In genomic region chr15:84763423-84763812, GRCm38 (mm10) we compare ENCODE assay signal across 20 mouse cellular contexts. TPM values are rescaled to one million over a fixed set of nuclear protein-coding genes. Genes with fewer than 3 reads are reported as not detected.
DNase-seq lines count a peak whose midpoint lies in the region; ATAC-seq and TF ChIP-seq lines count a peak whose summit lies in the region.
"Had no signal": no experiment of that assay in that cellular context is flagged by ENCODE, and none has a peak within 500 bp of the region (broad histone marks: within the 10 kb centered on the region; RNA-seq: fewer than 3 reads in every experiment).

No protein-coding gene starts in this region.

- H3K4me1 ChIP-seq in kidney, embryonic 16.5 days (ENCODE audit: insufficient read depth, low read length): peaks cover 16% of the 10 kb centered on the region; the same call in 1 of the 2 replicates
- no peaks in the 10 kb centered on the region for H3K4me1 ChIP-seq in kidney, adult 2 months (ENCODE audit: control insufficient read depth, insufficient read depth, low read length)
- H3K4me1 ChIP-seq in CH12.LX (ENCODE audit: control insufficient read depth in 1 of 2, insufficient read depth in 2 of 2): peaks cover 8 to 16% of the 10 kb centered on the region in 2 experiments
- no peaks in the 10 kb centered on the region; the same call in 1 of the 2 replicates for H3K4me1 ChIP-seq in cortical plate, adult 2 months (ENCODE audit: control insufficient read depth, insufficient read depth, low read length)
- H3K4me1 ChIP-seq in midbrain, postnatal 0 days (ENCODE audit: insufficient read depth, low read length): no peaks in the 10 kb centered on the region
- H3K4me1 ChIP-seq in forebrain, embryonic 10.5 days: peaks cover 21% of the 10 kb centered on the region
- H3K4me1 ChIP-seq: heart, embryonic 13.5 days had no signal

- in situ Hi-C loops in CH12.LX (cut with MboI; ENCODE audit: low pct_ligation_motif_present, low pct_unique_long_range_greater_than_20kb, low sequenced_read_pairs): no loop called here

- no peak for DNase-seq in kidney, adult 2 months
- peak; percentile 11 for DNase-seq in CH12.LX (ENCODE audit: extremely low read depth)
- peak; percentile 40 for DNase-seq in midbrain, postnatal 0 days (ENCODE audit: low spot score)
- DNase-seq in cerebellum, postnatal 36 days: no peak
- no peak for DNase-seq in forebrain, embryonic 10.5 days (ENCODE audit: extremely low spot score, low spot score)
- DNase-seq: adrenal gland, adult 2 months; cerebellum, adult 2 months; kidney, adult 11 months; layer of hippocampus, adult 9-11 months; lung, adult 2 months; lung, postnatal 4 days; right cerebral cortex, postnatal 25 days had no signal

- TF ChIP-seq POLR2A in kidney, adult 2 months (IDR thresholded peaks at IDR 0.05; ENCODE audit: low read depth, low read length): no peak
- no peak for TF ChIP-seq POLR2A in CH12.LX (IDR thresholded peaks at IDR 0.05; ENCODE audit: low read depth, low read length)
- no peak for TF ChIP-seq POLR2A in cortical plate, adult 2 months (IDR thresholded peaks at IDR 0.05; ENCODE audit: extremely low read depth, insufficient read depth, low read length)

- WGBS in kidney, embryonic 16.5 days: 14% methylated on average over 7 of the region's 7 CpGs
- 24% methylated on average over 7 of the region's 7 CpGs for WGBS in kidney, adult 2 months
- WGBS in midbrain, postnatal 0 days: 13% methylated on average over 7 of the region's 7 CpGs
- WGBS in forebrain, embryonic 10.5 days: 31% methylated on average over 7 of the region's 7 CpGs

- no peak overlapping the region for H3K4me3 ChIP-seq in kidney, embryonic 16.5 days (ENCODE audit: low read length)
- no peak overlapping the region for H3K4me3 ChIP-seq in kidney, adult 2 months (ENCODE audit: insufficient read depth, low read depth, low read length)
- H3K4me3 ChIP-seq in CH12.LX (replicated peaks in 1 of 3; ENCODE audit: low read depth in 2 of 3, low read length in 2 of 3, poor library complexity in 1 of 3): no peak overlapping the region
- H3K4me3 ChIP-seq in cortical plate, adult 2 months (ENCODE audit: insufficient read depth, low read length): no peak overlapping the region
- H3K4me3 ChIP-seq in midbrain, postnatal 0 days (ENCODE audit: low read depth, low read length): no peak overlapping the region
- H3K4me3 ChIP-seq in forebrain, embryonic 10.5 days: no peak overlapping the region
- H3K4me3 ChIP-seq: embryonic facial prominence, embryonic 10.5 days; erythroblast, embryonic 14.5 days; heart, embryonic 13.5 days had no signal

- H3K9ac ChIP-seq in kidney, embryonic 16.5 days (replicated peaks; ENCODE audit: low read length): no peak overlapping the region
- no peak overlapping the region for H3K9ac ChIP-seq in CH12.LX (ENCODE audit: insufficient read depth, low read depth)
- no peak overlapping the region for H3K9ac ChIP-seq in midbrain, postnatal 0 days (replicated peaks; ENCODE audit: low read length, poor library complexity, severe bottlenecking)
- H3K9ac ChIP-seq: heart, embryonic 13.5 days had no signal

- H3K79me2 ChIP-seq in CH12.LX (replicated peaks; ENCODE audit: control insufficient read depth, extremely low read depth, insufficient read depth, poor library complexity, severe bottlenecking): no peaks in the 10 kb centered on the region

- TF ChIP-seq EP300 in CH12.LX (IDR thresholded peaks at IDR 0.05; ENCODE audit: low read length): no peak

- no peak for TF ChIP-seq RAD21 in CH12.LX (IDR thresholded peaks at IDR 0.05; ENCODE audit: low read depth, low read length)

- dilution Hi-C loops in CH12.LX (cut with MboI; ENCODE audit: extremely low pct_ligation_motif_present, extremely low pct_unique_long_range_greater_than_20kb, low sequenced_read_pairs): no loop called here

- no peaks in the 10 kb centered on the region for H3K36me3 ChIP-seq in kidney, embryonic 16.5 days (ENCODE audit: insufficient read depth, low read length)
- no peaks in the 10 kb centered on the region for H3K36me3 ChIP-seq in kidney, adult 2 months (ENCODE audit: control insufficient read depth, insufficient read depth, low read length)
- H3K36me3 ChIP-seq in CH12.LX (replicated peaks in 1 of 2; ENCODE audit: control insufficient read depth in 1 of 2, insufficient read depth in 1 of 2, low read length in 1 of 2): no peaks in the 10 kb centered on the region
- H3K36me3 ChIP-seq in midbrain, postnatal 0 days (ENCODE audit: insufficient read depth, low read length): no peaks in the 10 kb centered on the region
- no peaks in the 10 kb centered on the region for H3K36me3 ChIP-seq in forebrain, embryonic 10.5 days (replicated peaks)
- H3K36me3 ChIP-seq: embryonic facial prominence, embryonic 10.5 days had no signal

- H3K27me3 ChIP-seq in kidney, embryonic 16.5 days (ENCODE audit: insufficient read depth, low read length): no peaks in the 10 kb centered on the region
- H3K27me3 ChIP-seq in kidney, adult 2 months (replicated peaks; ENCODE audit: control insufficient read depth, insufficient read depth, low read length): no peaks in the 10 kb centered on the region
- H3K27me3 ChIP-seq in CH12.LX (replicated peaks): peaks cover 8% of the 10 kb centered on the region
- H3K27me3 ChIP-seq in midbrain, postnatal 0 days (ENCODE audit: insufficient read depth, low read length): no peaks in the 10 kb centered on the region
- no peaks in the 10 kb centered on the region for H3K27me3 ChIP-seq in forebrain, embryonic 10.5 days (ENCODE audit: poor library complexity, severe bottlenecking)
- H3K27me3 ChIP-seq: heart, embryonic 13.5 days had no signal

- H3K27ac ChIP-seq in kidney, embryonic 16.5 days (ENCODE audit: low read length): peak overlapping the region; percentile 31
- H3K27ac ChIP-seq in kidney, adult 2 months (ENCODE audit: insufficient read depth, low read depth, low read length): no peak overlapping the region
- no peak overlapping the region for H3K27ac ChIP-seq in CH12.LX (ENCODE audit: insufficient read depth, low read depth)
- H3K27ac ChIP-seq in cortical plate, adult 2 months (ENCODE audit: insufficient read depth, low read length): no peak overlapping the region
- H3K27ac ChIP-seq in midbrain, postnatal 0 days (ENCODE audit: low read depth, low read length): no peak overlapping the region
- H3K27ac ChIP-seq in forebrain, embryonic 10.5 days: no peak overlapping the region; the same call in 1 of the 2 replicates
- H3K27ac ChIP-seq: embryonic facial prominence, embryonic 10.5 days; heart, embryonic 13.5 days had no signal

- H3K9me3 ChIP-seq in kidney, embryonic 16.5 days (ENCODE audit: low read length): no peaks in the 10 kb centered on the region
- no peaks in the 10 kb centered on the region for H3K9me3 ChIP-seq in CH12.LX (replicated peaks; ENCODE audit: low read length)
- H3K9me3 ChIP-seq in midbrain, postnatal 0 days (ENCODE audit: low read length): no peaks in the 10 kb centered on the region
- no peaks in the 10 kb centered on the region for H3K9me3 ChIP-seq in forebrain, embryonic 10.5 days
- H3K9me3 ChIP-seq: embryonic facial prominence, embryonic 10.5 days; heart, embryonic 13.5 days had no signal

- peak; percentile 66; the same call in 1 of the 2 replicates for ATAC-seq in kidney, embryonic 16.5 days (ENCODE audit: low FRiP score, low TSS enrichment)
- peak; percentile 54; the same call in 1 of the 2 replicates for ATAC-seq in midbrain, postnatal 0 days (ENCODE audit: low FRiP score)

- no peak for TF ChIP-seq CTCF in kidney, adult 2 months (conservative IDR thresholded peaks at IDR 0.05; ENCODE audit: insufficient read depth, insufficient read length, low read depth, low read length)
- peak in 1 of 2 experiments; percentile 20; a peak in 1 of 4 replicates for TF ChIP-seq CTCF in CH12.LX (conservative IDR thresholded peaks at IDR 0.05 in 1 of 2, IDR thresholded peaks at IDR 0.05 in 1 of 2; ENCODE audit: low read depth in 2 of 2, low read length in 2 of 2)
- 0 out of 2 replicates have a peak, but pooled peaks have one; percentile 9 for TF ChIP-seq CTCF in cortical plate, adult 2 months (IDR thresholded peaks at IDR 0.05; ENCODE audit: extremely low read depth, insufficient read depth, low read length)
- peak; percentile 53 for TF ChIP-seq CTCF in midbrain, postnatal 0 days (IDR thresholded peaks at IDR 0.05)

- no peak overlapping the region for H3K4me2 ChIP-seq in kidney, embryonic 16.5 days (replicated peaks; ENCODE audit: low read depth, low read length)
- no peak overlapping the region for H3K4me2 ChIP-seq in CH12.LX (ENCODE audit: insufficient read depth, low read depth, poor library complexity, severe bottlenecking)
- H3K4me2 ChIP-seq in midbrain, postnatal 0 days (ENCODE audit: low read depth, low read length, poor library complexity, severe bottlenecking): no peak overlapping the region
- H3K4me2 ChIP-seq: heart, embryonic 13.5 days had no signal

TF ChIP-seq in CH12.LX, 34 proteins besides CTCF, POLR2A, EP300 and RAD21 (continues in another document):
- TF ChIP-seq KAT2A (IDR thresholded peaks at IDR 0.05; ENCODE audit: insufficient replicate concordance, low read length) (no peak), ZNF384 (IDR thresholded peaks at IDR 0.05; ENCODE audit: low read depth, low read length) (no peak), NELFE (IDR thresholded peaks at IDR 0.05; ENCODE audit: low read depth, low read length) (no peak), USF2 (conservative IDR thresholded peaks at IDR 0.05; ENCODE audit: low read depth, low read length) (no peak), ZC3H11A (IDR thresholded peaks at IDR 0.05; ENCODE audit: low read depth, low read length) (no peak), UBTF (IDR thresholded peaks at IDR 0.05; ENCODE audit: low read depth, low read length) (no peak), NRF1 (IDR thresholded peaks at IDR 0.05; ENCODE audit: low read depth, low read length) (no peak), USF1 (IDR thresholded peaks at IDR 0.05; ENCODE audit: low read depth, low read length) (no peak), CHD1 (IDR thresholded peaks at IDR 0.05; ENCODE audit: low read depth, low read length) (no peak), E2F4 (IDR thresholded peaks at IDR 0.05; ENCODE audit: insufficient replicate concordance, low read depth, low read length) (no peak), ZKSCAN1 (IDR thresholded peaks at IDR 0.05; ENCODE audit: borderline replicate concordance, low read depth, low read length) (no peak), BHLHE40 (IDR thresholded peaks at IDR 0.05; ENCODE audit: low read depth, low read length) (no peak), SIN3A (IDR thresholded peaks at IDR 0.05; ENCODE audit: low read length) (no peak)

RNA-seq across cellular contexts. Expression of gene Arhgap8, which starts 43.6 kb away (rescaled TPM):
- polyA plus RNA-seq in kidney, embryonic 16.5 days (2015; fragmentation: Nextera tagmentation; extraction: Ambion mirVana): 12.3 and 13.8 TPM in 2 replicates
- polyA plus RNA-seq in kidney, adult 2 months (2012; rRNA removed): 4.7 and 5.3 TPM in 2 replicates
- total RNA-seq in CH12.LX (2012; rRNA removed) (0.08 TPM in 1 of 2 replicates, not detected in the other), CH12.LX (2014; rRNA removed) (not detected in 2 replicates)
- polyA plus RNA-seq in CH12.LX (2012; ENCODE audit: insufficient read length, low read depth): not detected in 2 replicates
- polyA plus RNA-seq in cortical plate, adult 2 months (2012; rRNA removed): 0.06 and 0.23 TPM in 2 replicates
- total RNA-seq in midbrain, postnatal 0 days (2014; rRNA removed): 0.44 and 0.61 TPM in 2 replicates
- polyA plus RNA-seq in midbrain, postnatal 0 days (2015; fragmentation: Nextera tagmentation; extraction: Ambion mirVana): 0.33 and 0.53 TPM in 2 replicates
- polyA plus RNA-seq in forebrain, embryonic 10.5 days (2016; fragmentation: Nextera tagmentation; extraction: Ambion mirVana): 2.1 and 2.2 TPM in 2 replicates
- total RNA-seq: hematopoietic stem cell, adult 5-6 weeks; liver, adult 2 months; MEL had no signal
- polyA plus RNA-seq: erythroblast, embryonic 14.5 days had no signal

Comparison
In these comparisons a context has a peak if more than half of its experiments do, and no peak if none do; other contexts are left out.
1. DNase-seq: peak in CH12.LX (single experiment) and midbrain, postnatal 0 days (single experiment); none in kidney, adult 2 months (single experiment), cerebellum, postnatal 36 days (0 of 2) and forebrain, embryonic 10.5 days (single experiment).